Mouse (Mus musculus): ENCODE data around the gene Mrps5. TPM values are rescaled to one million over a fixed set of nuclear protein-coding genes. Genes with fewer than 3 reads are reported as not detected.
"Not testable (repeated sequence)": the region's sequence is repeated elsewhere in the genome, so short reads cannot be mapped to it uniquely, and the experiment has no call there.

The Mrps5 gene
- polyA plus RNA-seq (2012; rRNA removed), result 58.7 and 66.7 TPM in 2 replicates

- DNase-seq (ENCODE audit: low read depth, low spot score), result peak; percentile 39
- WGBS, result 2% methylated on average over 39 of the region's 39 CpGs
These were observed at the start of gene Mrps5, which contains the start of gene Zfp661 for GRCm38 (mm10) chr2:127586694-127587513. Gene Mrps5, plus strand, starts transcription at chr2:127587222. Gene Zfp661, minus strand, starts transcription at chr2:127587094.

- 47% methylated on average over 3 of the region's 3 CpGs for WGBS
These were observed 49.5 kb upstream of the Mrps5 start for GRCm38 (mm10) chr2:127537548-127537947.

GRCm38 (mm10) chr2:127539494-127539893 is 47.5 kb upstream of the Mrps5 start:
- no peak for DNase-seq (ENCODE audit: low read depth, low spot score)
- 23% methylated on average over 4 of the region's 4 CpGs for WGBS

More at GRCm38 (mm10) chr2:127537548-127537947, 49.5 kb upstream of the Mrps5 start:
- no peak for DNase-seq (ENCODE audit: low read depth, low spot score)

GRCm38 (mm10) chr2:127541185-127541584 is 45.8 kb upstream of the Mrps5 start, which contains the start of gene Prom2:
Gene Prom2, minus strand, starts transcription at chr2:127541467.
- DNase-seq (ENCODE audit: low read depth, low spot score), result no peak
- 8% methylated on average over 29 of the region's 29 CpGs for WGBS

GRCm38 (mm10) chr2:127541697-127542096 is 45.3 kb upstream of the Mrps5 start:
- DNase-seq (ENCODE audit: low read depth, low spot score), result no peak
- 95% methylated on average over 2 of the region's 2 CpGs for WGBS

GRCm38 (mm10) chr2:127548342-127549074 is 38.5 kb upstream of the Mrps5 start:
- 75% methylated on average over 5 of the region's 5 CpGs for WGBS
- no peak for DNase-seq (ENCODE audit: low read depth, low spot score)

- DNase-seq (ENCODE audit: low read depth, low spot score), result no peak
These were observed 37.3 kb upstream of the Mrps5 start for GRCm38 (mm10) chr2:127549711-127550110.

GRCm38 (mm10) chr2:127550446-127550845 is 36.6 kb upstream of the Mrps5 start:
- DNase-seq (ENCODE audit: low read depth, low spot score), result no peak
- 59% methylated on average over 1 of the region's 1 CpGs for WGBS

GRCm38 (mm10) chr2:127551078-127551477 is 35.9 kb upstream of the Mrps5 start:
- no peak for DNase-seq (ENCODE audit: low read depth, low spot score)
- WGBS, result 60% methylated on average over 5 of the region's 5 CpGs

GRCm38 (mm10) chr2:127559070-127559966 is 27.7 kb upstream of the Mrps5 start:
- 16% methylated on average over 18 of the region's 18 CpGs for WGBS
- no peak for DNase-seq (ENCODE audit: low read depth, low spot score)

GRCm38 (mm10) chr2:127573322-127573721 is 13.7 kb upstream of the Mrps5 start:
- no peak for DNase-seq (ENCODE audit: low read depth, low spot score)
- 36% methylated on average over 1 of the region's 1 CpGs for WGBS

- peak; percentile 90 for DNase-seq (ENCODE audit: low read depth, low spot score)
- WGBS, result under 1% methylated on average over 24 of the region's 24 CpGs
These were observed 2.6 kb upstream of the Mrps5 start for GRCm38 (mm10) chr2:127584436-127584858.

GRCm38 (mm10) chr2:127587514-127587844 is 457 bp downstream of the Mrps5 start:
- no peak for DNase-seq (ENCODE audit: low read depth, low spot score)
- under 1% methylated on average over 22 of the region's 22 CpGs for WGBS

- WGBS, result 91% methylated on average over 9 of the region's 9 CpGs
- DNase-seq (ENCODE audit: low read depth, low spot score), result no peak
These were observed 1.9 kb downstream of the Mrps5 start for GRCm38 (mm10) chr2:127588897-127589296.

GRCm38 (mm10) chr2:127590204-127590603 is 3.2 kb downstream of the Mrps5 start:
- no peak for DNase-seq (ENCODE audit: low read depth, low spot score)
- 52% methylated on average over 15 of the region's 15 CpGs for WGBS

- 67% methylated on average over 4 of the region's 4 CpGs for WGBS
- no peak for DNase-seq (ENCODE audit: low read depth, low spot score)
These were observed 3.8 kb downstream of the Mrps5 start for GRCm38 (mm10) chr2:127590840-127591239.

GRCm38 (mm10) chr2:127603383-127603782 is 16.4 kb downstream of the Mrps5 start:
- not testable (repeated sequence) for DNase-seq (ENCODE audit: low read depth, low spot score)
- 92% methylated on average over 6 of the region's 8 CpGs for WGBS

GRCm38 (mm10) chr2:127605203-127605602 is 18.2 kb downstream of the Mrps5 start:
- DNase-seq (ENCODE audit: low read depth, low spot score), result no peak
- 87% methylated on average over 3 of the region's 3 CpGs for WGBS

GRCm38 (mm10) chr2:127608234-127608633 is 21.2 kb downstream of the Mrps5 start:
- WGBS, result 35% methylated on average over 3 of the region's 3 CpGs
- DNase-seq (ENCODE audit: low read depth, low spot score), result no peak

GRCm38 (mm10) chr2:127608986-127609385 is 22.0 kb downstream of the Mrps5 start:
- 33% methylated on average over 5 of the region's 5 CpGs for WGBS
- DNase-seq (ENCODE audit: low read depth, low spot score), result no peak
